Mouse (Mus musculus): ENCODE data around the gene Clca4a.
"Not testable (repeated sequence)": the region's sequence is repeated elsewhere in the genome, so short reads cannot be mapped to it uniquely, and the experiment has no call there.

Gene Clca4a

DNA sequence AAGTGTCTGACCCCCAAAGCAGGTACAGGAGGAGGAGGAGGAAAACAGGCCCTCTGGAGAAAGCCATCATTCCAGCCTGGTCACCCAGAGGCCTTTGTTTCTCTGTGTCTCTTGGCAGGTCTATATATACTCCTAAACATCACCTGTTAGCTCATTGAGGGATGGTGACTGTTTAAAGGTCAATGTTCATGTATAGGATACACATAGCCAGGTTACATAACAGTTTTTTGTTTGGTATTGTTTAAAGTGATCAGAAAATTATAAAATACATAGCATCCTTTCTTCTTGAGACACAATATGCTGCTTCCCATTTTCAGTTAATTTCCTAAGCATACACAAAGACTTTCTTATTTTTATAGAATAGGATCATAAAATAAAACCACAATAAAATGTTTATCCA is at the start of gene Clca4a:
TSS of gene Clca4a (minus strand) at position 101 of the 400 bp plus-strand sequence.
- no peak for DNase-seq (ENCODE audit: low read depth)

DNA sequence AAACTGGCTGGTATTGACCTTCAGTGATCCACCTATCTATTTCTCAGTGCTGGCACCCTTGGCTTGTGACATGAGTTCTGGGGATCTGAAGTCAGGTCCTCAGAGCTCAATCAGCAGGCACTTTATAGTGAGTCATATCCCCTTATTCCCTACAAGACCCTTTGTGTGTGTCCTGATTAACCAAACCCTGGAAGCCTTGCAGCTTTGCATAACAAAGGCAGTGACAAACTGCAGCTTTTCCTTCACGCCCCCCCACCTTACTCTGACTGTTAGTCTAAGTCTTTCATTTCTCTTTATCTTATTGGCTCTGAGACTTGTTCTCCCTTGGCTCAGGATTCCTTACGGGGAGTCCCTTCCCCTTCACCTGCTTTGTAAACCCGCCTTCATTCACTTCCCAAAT is 43.0 kb upstream of the Clca4a start:
- no peak for DNase-seq (ENCODE audit: low read depth)

DNA sequence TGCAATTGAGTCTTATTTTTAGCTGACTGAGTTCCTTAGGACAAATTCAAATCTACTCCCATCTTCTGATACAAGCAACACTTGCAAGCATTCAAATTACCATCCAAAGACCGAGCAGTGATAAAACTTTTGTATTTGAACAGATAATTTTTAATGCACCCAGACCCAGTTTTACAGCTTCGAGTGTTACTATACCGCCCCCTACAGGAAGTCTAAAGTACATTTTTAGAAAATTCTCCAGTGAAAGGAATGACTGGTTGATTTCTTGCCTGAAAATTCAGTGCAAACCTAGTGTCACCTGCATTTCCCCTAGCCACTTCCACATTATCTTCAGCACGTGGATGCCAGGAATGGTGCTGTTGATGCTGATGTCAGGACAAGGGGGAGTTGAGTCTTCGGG is 29.6 kb upstream of the Clca4a start:
- DNase-seq (ENCODE audit: low read depth) = no peak

DNA sequence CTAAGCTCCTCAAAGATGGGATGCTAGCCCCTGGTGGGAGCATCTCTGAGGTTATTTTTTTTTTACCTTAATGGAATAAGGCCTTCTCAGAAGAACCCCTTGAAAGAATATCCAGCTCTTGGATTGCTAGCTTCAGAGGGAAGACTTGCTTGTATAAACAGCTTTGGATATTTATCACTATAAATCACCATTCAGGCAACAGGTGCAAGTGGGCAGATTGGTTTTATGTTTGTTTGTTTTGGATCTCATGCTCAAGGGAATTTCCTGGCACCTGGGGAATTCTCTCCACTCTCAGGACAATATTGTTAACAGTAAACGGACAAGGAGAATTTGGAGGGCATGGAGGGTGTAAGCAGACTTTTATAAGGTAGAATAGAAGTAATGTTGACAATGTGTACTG is 26.1 kb upstream of the Clca4a start:
- DNase-seq (ENCODE audit: low read depth) = no peak

DNA sequence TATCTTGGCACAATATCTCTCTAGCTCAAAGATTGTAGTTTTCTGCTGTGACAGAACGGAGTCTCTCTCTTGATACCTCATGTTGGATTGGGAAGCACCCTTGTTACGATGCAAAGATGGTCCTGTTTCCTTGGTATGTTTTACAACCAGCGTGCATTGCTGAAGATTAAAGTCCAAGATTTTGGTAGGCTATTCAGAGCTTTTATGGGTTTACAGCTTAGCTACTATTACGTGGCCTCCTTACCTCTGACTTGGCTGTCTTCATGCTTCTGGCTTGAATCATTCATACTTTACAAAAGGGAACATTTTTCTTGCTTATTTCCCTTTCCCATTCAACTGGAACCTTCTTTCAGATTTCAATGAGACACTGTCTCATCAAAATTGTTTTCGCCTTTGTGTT is 18.2 kb upstream of the Clca4a start:
- no peak for DNase-seq (ENCODE audit: low read depth)

DNA sequence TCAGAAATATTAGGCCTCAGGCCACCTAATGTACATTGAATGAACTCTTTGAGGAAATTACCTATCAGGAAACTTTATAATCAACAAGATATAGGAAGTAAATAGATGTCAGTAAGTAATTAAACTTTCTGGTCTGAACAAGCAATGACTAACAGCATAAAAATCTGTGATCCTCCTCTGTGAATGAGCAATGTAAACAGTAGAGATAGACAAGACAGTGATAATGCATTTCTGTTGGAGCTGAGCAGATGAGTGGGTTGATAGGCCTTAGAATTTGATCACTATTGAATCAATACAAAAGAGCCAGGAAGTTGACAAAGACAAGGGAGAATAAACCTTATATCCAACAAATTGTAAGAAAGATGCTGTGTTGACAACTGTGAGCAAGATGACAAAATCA is 17.8 kb upstream of the Clca4a start:
- DNase-seq (ENCODE audit: low read depth) = no peak

DNA sequence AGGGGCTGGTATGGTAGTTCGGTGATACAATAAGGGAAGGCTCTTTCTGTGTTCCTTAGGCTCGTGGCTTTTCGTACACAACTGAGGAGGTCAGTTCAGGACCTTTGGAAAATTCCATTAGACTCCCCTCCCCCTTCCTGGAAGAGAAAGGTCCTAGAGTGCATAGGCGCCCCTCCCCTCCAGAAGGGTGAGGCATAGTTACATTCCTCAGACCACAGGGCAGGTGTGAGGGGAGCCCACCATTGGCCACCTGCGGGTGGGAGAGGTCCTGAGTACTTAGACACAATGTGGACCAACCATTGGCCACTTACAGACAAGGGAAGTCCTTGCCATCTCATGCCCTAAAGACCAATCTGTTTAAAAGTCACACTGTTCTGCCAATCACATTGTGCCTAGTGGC is 11.0 kb upstream of the Clca4a start:
- DNase-seq (ENCODE audit: low read depth) = no peak

DNA sequence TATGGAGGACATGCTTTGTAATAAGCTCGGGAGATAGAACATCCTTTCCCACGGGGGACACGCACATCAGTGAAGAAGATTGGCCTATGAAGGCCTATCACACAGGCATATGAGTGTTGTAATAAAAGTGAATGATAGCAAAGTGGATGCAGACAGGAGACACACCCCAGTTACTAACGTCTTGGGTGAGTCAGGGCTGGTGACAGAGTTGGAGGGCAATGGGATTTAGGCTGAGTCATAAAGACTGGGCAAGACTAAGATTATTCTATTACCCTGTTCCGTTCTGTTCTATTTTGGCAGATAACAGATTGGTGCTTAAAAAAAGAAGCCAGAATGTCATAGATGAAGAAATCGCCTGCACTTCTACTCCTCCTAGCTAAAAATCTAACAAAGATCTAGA is 5.7 kb upstream of the Clca4a start:
- DNase-seq (ENCODE audit: low read depth) = no peak

DNA sequence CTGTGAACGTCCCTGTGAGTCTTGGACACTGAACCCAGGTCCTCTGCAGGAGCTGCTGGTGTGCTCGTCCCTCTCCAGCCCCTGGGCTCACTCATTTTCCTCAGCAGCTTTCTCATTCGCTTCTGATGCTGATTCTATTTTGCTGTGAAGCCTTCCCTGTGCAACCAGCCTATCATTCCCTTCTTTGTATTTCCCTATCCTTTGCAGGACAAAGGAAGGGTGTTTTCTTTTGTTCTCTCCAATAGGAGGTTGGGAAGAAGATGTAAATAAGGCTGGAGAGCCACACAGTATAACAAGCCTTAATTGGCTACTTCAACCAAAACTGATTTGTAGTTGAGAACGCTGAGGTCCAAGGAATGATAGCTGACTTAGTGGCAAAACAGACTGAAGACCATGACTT is 2.8 kb upstream of the Clca4a start:
- DNase-seq (ENCODE audit: low read depth) = no peak

DNA sequence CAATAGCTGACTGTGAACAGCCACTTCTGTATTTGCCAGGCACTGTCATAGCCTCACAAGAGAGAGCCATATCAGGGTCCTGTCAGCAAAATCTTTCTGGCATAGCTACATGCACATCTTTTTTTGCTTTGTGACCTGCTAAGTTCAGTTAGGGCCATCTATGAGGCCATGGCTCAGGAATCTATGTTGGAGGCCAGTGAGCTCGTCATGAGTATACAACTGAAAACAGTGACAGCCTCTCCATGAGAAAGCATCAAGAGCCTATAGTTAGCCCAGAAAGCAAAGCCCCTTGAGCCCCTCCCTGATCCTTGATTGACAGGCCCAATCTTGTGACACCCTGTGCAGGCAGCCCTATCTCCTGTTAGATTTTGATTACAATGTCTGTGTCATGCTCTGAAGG is 1.2 kb upstream of the Clca4a start:
- DNase-seq (ENCODE audit: low read depth) = no peak

DNA sequence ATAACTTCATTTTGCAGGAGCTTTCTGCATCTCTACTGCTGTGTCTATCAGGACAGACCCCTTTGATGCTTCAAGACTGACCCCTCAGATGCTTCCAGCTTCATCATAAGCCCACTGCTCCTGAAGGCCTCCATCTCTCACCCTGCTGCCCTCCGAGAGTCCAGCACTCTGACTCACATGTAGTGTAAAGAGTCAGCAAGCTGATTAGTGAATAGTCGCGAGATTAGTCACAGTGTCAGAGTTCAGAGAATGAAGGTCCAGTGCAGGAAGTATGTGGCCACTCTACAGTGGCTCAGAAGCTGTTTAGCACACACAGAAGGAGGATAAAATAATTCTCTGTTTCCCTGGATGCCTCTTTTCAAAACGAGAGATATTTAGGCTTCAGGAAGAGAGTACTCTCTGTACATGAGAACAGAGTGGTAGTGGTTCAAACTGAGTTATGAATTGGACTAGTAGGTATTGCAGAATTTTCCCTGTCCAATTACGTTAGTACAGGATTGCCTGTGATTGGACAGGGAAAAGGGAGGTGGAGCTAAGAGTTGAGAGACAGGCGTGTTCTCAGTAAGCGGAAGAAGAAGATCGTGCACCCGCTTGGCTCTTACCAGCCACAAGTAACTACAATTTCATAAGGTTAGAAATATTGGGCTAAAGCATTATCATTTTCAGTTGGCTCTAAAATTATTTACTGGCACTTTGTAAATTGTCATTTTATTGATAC is 3.1 kb downstream of the Clca4a start:
- no peak for DNase-seq (ENCODE audit: low read depth)

DNA sequence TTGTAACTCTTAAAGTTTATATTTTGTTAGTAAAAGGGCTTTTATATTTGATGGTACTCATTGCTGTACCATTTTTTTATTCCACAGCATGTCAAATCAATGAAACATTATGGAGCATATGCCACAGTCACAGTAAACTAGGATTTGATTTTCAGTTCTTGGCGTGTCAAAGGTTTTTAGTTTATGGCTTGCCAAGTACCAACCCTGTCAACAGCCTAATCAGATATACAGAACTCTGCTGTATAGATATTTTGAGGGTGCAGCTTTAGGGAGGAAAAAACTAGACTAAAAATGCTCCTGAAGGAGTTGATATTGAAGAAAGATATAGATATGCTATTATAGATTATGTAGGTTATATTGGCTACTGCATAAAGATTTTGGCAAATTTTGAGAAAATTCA is 5.1 kb downstream of the Clca4a start:
- DNase-seq (ENCODE audit: low read depth) = no peak

DNA sequence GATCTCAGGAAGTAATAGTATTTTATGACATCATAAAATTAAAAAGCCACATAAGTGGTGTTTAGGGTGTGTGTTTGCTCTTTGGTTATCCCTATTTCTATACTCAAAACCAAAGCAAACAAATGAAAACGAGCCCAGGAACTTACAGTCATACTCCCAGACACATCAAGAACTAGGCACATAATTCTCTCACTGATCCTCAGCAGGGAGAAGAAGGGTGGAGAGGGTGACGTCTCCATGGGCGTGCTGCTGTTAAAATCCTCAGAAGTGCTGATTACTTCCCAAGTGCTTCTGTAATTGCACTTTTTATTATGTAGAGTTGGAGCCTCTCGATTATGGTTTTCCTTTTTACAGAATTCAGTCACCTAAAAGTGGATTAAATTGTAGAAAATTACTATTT is 8.8 kb downstream of the Clca4a start:
- no peak for DNase-seq (ENCODE audit: low read depth)

DNA sequence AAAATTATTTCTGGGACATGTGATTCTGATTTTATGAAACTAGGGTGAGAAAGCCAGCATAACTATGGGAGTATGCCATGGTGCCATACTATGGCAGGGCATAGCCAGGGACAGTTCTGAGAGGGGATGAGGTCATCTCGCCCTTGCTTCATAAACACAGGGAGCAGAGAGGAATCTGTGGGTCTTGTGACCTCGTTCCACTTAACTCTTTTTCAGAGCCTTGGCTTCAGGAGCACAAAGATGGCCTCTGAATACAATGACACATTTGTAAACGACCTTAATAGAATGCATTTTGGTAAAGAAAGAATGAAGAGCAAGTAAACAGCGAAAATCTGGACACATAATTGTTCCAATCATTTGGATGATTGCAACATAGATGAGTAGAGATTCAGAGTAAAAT is 24.0 kb downstream of the Clca4a start:
- no peak for DNase-seq (ENCODE audit: low read depth)

DNA sequence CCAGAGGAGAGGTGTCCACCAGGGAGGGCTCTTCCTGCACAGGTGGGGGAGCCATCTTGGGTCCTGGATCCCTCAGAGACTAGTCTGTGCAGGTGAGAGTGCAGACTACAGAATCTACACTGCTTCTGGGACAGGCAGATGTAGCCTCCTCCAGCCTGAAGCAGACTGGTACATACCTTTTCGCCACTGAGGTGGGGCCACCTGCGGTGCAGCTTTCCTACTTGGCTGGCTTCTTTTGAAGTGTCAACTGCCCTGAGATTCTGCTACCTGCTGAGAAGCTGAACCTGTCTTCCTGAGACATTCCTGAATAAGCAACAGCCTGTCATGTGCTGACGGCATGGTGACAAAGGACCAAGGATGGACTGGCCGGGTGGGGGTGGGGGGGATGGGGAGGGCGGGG is 27.5 kb downstream of the Clca4a start:
- DNase-seq (ENCODE audit: low read depth) = not testable (repeated sequence)

DNA sequence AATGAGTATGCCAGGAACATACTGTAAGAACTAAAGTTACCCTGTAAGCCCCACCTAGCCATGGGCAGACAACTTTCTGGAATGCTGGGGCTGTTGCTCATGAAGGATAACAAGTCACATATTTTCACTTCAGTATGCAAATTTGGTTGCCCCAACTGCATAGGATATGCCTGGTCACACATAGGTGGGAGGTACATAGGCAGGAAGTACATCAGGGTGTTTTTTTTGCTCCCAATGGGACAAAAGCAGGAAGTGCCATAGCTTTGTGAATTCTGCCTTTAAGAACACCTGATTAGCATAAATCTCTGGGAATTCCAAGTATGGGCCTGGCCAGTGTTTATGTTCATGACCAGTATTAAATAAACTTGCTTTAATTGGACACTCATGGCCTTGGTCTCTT is 41.2 kb downstream of the Clca4a start:
- DNase-seq (ENCODE audit: low read depth) = not testable (repeated sequence)

DNA sequence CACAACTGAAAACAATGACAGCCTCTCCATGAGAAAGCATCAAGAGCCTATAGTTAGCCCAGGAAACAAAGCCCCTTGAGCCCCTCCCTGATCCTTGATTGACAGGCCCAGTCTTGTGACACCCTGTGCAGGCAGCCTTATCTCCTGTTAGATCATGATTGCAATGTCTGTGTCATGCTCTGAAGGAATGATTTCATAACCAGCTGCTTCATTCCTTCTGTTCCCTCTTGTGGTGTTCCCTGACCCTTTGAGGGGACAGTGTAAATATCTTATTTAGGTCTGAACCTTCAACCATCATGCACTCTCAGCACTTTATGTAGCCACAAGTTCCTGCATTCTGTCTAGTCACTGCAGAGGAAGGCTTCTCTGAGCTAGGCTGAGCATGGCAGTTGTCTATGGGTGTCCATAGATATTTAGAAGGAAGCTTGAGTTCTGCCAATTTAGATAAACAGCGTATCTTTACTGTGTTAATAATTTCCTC is 41.8 kb downstream of the Clca4a start:
- DNase-seq (ENCODE audit: low read depth) = peak; percentile 0

DNA sequence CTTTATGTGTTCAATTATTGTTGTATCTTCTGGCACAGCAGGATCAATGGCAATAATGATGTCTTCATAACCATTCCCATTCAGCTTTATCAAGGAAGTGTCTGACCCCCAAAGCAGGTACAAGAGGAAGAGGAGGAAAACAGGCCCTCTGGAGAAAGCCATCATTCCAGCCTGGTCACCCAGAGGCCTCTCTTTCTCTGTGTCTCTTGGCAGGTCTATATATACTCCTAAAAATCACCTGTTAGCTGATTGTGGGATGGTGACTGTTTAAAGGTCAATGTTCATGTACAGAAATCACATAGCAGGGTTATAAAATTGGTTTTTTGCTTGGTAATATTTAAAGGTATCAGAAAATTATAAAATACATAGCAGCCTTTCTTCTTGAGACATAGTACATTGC is 42.5 kb downstream of the Clca4a start, which contains the start of gene Clca4b:
TSS of gene Clca4b (minus strand) at position 195 of the 400 bp plus-strand sequence.
- DNase-seq (ENCODE audit: low read depth) = no peak

DNA sequence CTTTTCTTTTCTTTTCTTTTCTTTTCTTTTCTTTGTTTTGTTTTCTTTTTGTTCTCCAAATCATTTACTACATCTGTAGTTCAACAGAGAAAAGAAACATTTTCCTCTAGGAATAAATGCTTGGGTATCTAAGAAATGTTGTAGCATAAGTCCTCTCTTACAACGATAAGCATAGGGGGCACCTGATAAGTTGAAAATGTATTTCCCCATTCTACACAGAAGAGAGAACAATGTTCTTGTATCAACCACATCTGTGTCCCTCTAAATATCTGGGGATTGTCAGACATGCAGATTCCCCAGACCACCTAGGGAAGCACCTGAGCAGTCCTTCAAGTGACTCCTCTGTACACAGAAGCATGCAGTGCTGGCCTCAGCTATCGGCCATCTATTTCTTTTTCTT is 60.8 kb downstream of the Clca4a start:
- no peak for DNase-seq (ENCODE audit: low read depth)
